Mouse (Mus musculus) mesoderm, embryonic 11.5 days (tissue): Measurements from ENCODE around the gene Ralbp1.

ENCODE experiments used
- DNase-seq: peaks from one replicate; pipeline ENCODE4 v3.0.0-alpha.2; 2012; ENCODE audit warnings: low read depth, low spot score

Gene Ralbp1

DNA sequence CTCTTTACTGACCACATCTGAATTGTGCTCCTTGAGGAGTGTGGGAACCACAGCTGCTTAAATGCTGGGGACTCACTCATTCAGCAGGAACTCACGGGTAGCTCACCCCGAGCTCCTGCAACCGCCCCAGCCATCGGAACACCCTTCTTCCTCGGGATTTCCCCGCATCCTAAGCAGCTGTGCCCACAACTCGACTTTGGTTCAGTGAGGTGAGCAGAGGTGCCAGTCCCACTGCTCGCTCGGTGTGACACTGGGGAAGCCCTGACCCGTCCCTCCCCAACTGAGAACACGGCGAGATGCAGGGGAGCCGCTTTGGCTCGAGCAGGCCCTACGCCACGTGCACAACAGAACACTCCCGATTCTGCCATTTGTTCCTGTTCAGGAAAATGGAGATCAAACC, 35.1 kb downstream of the Ralbp1 start:
- no peak for DNase-seq

DNA sequence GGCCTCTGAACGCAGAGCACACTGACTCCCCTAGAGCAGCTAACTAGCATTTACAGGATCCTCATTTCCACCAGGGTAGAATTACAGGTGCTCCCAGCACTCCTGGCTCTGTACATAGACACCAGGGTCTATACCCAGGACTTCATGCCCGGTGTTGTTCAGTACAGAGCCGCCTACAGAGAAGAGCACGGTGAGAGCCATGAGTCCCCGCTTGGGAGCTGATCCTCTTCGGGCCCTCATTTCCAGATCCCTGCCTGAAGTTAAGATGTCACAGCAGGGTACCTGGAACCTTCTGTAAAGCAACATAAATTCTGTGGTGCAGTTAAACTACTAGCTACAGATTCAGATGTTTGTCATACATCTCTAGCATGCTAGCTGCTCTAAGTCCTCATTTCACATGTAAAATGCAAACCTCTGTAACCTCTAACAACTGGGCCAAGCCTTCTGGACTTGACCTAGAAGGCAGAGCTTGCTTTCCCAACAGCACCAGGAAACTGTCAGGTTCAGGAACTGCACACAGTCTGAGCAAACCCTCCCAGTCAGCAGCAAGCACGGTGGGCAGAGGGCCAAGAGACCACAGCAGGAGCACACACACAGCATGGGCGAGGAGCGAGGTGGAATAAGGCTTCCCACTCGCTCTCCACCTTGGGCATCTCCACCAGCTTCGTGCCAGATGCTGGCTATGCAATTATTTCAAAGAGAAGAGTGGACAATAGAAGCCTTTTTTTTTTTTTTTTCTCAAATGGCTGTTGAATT, 37.7 kb downstream of the Ralbp1 start:
- no peak for DNase-seq

DNA sequence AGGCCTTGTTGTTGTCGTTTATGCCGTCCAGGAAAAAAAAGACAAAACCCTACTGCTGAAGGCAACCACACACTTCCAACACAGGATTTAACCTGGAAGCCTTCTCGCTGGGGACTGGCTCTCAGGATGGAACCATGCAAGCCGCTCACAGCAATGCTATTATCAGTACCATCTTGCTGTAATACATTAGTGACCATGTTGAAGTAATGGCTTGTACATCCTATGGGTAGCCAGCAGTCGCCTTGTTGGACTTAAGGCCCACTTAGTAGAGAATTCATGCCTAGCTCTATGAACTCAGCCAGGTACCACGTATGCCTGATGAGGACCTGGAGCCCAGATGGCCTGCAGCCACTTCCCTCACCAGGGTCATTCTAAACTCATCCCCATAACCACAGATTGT, 40.2 kb downstream of the Ralbp1 start:
- no peak for DNase-seq

DNA sequence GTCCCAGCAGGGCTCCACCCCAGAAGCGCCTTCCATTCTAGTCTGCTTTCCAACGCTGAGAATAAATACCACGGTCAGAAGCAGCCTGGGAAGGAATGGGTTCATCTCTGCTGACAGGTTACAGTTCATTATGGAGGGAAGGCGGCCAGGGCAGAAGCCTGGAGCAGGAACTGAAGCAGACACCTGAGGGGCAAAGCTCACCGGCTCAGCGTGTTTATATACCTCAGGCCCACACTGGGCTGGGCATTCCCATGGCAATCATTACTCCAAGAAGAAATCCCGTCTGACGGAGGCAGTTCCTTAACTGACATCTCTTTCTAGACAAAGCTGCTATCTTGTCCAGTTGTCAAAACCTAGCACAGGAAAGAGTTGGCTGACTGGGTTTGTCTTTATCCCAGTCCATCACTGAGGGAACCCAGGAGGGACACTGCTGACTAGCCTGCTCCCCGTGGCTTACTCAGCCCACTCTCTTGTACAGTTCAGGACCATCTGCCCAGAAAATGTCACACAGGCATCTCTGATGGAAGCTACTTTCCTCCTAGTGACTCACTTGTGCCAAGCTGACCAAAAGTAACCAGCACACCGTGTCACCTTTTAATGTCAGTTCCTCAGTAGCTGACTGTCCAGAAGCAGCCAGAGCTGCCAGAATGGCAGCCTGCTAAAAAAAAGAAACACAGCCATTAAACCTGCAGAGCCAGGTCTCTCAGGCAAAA, 42.8 kb downstream of the Ralbp1 start:
- no peak for DNase-seq

DNA sequence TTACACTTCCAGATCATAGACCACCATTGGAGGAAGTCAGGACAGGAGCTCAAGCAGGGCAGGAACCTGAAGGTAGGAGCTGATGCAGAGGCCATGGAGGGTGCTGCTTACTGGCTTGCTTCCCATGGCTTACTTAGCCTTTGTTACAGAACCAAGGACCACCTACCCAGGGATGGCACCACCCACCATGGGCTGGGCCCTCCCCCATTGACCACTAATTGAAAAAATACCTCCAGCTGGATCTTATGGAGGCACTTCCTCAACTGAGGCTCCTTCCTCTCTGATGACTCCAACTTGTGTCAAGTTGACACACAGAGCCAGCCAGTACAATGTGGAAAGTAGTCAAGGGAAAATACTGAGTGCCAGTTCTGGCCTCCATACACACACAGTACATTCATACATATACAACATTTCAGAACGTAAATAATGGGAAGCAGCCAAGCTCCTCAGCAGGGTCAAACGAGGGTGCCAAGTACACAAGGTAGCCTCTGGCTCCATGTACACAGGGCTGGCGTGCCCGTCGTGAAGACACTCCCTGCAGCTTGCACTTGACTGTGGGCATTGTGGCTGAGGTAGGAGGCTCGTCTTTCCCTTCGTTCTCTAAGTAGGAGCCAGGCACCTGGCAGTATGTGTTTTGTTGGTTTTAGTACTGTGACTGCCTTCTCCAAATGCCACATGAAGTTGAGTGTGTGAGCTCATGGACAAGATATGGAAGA, 45.9 kb downstream of the Ralbp1 start:
- DNase-seq = no peak

DNA sequence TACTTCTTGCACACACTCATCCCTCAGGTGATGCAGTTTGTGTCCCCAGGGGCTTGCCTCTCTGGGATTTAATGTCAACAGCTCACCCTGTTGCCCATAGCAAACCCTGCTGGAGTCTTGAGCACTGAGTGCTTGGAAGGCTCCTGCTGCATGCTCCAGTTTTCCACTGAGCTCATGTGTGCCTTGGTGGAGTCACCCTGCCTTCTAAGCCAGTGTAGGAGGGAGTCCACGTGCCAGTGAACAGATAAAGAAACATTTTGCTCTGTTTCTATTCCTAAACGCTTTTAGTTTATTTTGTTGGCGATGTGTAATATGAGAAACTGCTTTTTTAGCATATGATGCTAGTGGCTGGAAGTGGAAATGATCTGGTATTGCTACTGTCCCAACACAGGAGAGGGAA, 48.9 kb downstream of the Ralbp1 start:
- no peak for DNase-seq

DNA sequence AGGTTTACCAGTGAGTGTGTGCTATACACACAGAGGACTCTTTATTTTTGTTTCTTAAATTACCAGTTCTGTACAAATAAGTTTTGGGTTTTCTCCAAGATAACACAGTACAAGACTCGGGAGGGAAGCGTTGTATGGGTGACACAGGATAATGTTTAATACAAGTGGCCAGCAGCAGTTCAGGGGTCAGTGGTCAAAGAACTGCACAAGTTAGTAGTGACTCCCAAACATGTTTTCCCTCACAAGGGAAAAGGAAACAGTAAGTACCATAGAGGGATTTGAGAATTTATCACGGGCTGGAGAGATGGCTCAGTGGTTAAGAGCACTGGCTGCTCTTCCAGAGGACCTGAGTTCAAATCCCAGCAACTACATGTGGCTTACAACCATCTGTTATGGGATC, 51.7 kb downstream of the Ralbp1 start:
- DNase-seq = no peak

DNA sequence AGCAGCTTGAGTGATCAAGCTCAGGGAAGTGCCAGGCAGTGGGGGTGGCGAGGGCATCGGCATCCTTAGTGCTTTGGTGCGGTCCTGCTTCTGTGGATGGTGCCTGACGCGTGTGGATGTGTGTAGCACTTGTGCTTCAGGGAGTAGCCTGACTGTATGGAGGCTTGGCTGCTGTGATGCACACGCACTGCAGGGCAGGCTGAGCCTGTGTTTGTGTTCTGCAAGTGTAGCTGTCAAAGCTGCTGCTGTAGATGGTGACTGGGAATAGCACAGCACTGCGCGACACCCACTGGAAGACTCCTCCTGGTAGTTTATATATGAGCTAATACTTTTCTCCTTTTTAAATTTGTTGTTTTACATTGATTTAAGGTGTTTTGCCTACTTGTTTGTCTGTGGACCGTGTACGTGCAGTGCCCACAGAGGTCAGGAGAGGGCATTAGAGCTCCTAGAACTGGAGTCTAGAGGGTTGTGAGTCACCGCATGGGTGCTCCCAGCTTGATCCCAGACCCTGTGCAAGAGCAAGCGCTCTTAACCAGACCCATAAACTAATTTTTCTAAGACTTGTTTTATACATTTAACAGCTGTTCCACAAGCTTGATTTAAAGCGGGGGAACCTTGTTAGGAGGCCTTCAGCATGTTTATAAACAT, 55.3 kb downstream of the Ralbp1 start:
- no peak for DNase-seq

DNA sequence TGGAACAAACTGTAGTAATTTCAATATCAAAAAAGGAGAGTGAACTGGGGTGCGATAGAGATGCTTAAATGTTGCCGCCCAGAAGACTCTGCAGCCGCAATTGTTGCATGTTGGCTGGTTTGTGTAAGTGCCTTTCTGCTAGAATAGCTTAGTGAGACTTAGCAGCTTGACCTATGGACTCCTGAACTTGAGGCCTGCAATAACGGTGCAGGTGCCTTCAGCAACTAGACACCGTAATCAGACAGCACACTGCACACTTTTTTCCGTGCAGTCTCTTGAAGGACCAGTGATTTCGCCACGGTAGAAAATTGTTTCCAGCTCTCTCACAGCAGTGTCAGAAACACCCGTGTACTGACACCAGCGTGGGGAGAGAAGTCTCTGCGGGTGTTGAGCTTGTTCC, 56.6 kb downstream of the Ralbp1 start:
- DNase-seq = no peak

DNA sequence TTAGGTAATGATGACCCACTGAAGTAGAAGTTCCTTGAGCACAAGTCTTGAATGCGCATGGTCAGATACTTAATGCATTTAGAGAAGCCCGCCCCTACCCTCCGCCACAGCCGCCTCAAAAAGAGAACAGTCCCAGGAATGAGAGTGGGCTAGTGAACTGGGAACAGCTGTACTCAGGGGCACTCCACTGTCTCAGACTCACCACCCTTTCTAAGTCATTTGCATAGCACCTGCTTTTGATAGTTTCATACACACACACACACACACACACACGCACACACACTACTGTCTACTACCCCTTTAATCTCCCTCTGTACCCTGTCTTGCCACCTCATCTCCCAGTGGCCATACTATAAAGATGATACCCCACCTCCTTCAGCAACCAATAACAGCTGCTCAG, 57.7 kb downstream of the Ralbp1 start:
- DNase-seq = no peak

DNA sequence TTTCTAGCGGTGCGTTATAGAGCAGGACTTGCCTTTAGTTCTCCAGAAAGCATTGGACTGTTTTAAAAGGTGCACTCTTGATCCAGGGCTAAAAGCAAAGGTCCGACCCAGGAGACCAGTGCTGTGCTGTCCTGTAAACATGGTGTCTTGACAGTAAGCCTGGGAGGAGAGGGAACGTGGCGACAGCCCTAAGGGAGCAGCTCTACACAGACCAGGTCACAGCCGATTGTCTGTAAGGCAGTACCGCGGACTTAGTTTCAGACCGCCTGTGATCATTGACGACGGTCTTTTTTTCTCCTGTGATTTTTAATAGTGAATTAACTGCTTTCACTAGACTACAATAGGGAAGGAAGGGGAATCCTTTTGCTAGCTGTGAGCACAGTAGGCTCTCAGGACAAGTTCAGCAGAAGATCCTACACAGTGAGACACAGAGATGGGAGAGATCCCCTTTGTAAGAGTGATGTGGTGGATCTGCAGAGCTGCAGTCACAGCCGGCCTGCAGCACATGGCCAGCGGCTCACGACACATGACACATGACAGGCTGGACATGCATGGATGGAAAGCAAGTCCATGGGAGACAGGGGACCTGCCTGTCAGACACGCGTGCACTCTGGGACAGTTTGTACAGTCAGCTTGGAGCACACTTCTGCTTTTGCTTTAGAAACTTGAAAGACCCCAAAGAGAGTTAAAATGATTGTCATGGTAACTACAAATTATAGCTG, 58.3 kb downstream of the Ralbp1 start:
- no peak for DNase-seq

DNA sequence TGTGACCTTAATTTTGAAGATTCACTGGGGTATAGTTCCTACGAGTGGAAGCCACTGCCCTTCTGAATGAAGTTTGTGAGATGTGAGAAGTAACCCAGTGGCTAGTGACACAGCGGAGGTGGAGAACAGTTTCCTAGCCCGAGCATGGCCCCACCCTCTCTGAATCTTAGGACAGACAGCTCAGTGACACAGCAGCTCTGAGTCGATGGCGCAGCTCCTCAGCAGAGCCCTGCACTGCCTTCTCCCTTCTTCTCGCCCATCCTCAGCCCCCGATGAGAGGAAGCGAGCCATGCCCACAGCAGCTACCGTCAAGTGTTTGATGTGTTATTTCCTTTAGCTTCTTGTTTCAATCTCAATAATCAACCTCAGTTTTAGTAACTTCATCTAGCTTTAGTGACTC, 59.3 kb downstream of the Ralbp1 start:
- DNase-seq = no peak

DNA sequence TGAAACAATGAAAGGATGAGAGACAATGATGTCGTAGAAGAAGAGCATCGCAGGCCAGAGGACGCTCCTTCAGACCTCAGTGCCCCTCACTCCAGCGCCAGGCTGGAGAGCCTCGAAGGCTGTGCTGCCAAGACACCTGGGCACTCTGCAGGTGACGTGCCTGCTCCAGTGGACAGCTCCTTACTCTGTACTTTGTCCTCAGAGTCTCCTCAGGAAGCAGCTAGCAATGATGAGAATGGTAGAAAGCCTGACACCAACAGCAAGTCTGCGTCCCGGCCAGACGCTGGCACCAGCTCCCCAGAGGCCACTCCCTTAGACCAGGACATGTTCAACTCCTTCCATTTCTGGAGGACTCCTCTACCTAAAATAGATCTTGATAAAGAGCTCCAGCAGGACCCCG, 61.4 kb downstream of the Ralbp1 start:
- DNase-seq = no peak

DNA sequence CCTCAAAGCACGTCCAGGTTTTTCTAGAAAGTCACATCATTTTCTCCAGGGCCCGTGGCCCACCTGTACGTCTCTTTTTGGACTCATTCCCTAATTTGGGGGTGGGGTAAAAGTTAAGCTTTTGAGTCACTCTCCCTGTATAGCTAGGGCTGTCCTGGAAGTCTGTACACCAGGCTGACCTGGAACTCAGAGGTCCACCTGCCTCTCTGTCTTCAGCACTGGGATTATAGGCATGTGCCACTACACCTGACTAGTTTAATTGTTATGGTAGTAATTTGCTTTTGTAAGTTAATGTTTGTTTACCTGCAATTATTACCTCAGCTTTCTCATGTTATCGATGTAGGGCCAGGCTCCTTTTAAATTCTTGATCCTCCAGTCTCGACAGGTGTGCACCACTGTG, 63.2 kb downstream of the Ralbp1 start:
- DNase-seq = no peak

DNA sequence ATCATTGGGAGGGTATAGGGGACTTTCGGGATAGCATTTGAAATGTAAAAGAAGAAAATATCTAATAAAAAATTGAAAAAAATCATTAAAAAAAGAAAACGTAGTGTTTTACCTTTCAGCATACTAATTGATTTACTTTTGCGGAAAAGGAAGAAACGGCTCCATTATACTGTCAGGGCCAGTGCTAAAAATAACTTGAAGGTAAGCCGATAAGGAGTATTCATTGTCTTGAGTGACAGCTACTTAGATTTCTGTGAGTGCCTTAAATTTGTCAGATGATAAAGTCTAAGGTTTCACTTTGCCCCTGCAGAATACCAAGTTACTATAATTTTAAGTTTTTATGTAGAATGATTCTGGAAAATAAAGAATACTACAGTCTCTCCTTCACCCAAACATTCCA, 65.4 kb downstream of the Ralbp1 start:
- no peak for DNase-seq

DNA sequence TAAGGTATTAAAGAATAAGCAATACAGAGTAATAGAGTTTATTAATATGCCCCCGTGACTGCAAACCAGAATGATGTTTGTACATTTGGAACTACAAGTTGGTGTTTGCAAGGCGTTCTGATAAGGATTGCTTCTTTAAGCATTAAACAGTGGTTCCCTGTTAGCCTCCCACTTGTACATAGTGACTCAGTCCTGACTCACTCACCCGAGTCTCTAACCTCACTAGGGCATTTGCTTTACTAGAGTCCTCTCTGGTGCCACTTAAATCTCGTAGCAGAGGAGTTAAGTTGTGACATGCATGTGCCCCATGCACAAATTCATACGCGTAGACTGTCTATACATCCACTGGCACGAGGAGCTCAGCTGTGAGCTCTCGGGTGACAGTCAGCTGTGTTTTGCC, 71.8 kb downstream of the Ralbp1 start:
- no peak for DNase-seq

DNA sequence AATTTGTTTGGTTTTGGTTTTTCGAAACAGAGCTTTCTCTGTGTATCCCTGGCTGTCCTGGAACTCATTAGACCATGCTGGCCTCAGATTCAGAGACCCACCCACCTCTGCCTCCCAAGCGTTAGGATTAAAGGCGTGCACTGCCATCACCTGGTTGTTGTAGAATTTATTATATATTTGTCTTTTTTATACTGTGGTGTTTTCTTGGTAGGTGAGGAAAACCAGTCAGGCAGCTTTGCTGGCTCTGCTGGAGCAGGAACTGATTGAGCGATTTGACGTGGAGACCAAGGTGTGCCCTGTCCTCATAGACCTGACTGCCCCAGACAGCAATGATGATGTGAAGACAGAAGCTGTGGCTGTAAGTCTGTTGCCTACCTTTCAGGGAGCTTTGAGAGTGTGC, 74.6 kb downstream of the Ralbp1 start:
- no peak for DNase-seq

DNA sequence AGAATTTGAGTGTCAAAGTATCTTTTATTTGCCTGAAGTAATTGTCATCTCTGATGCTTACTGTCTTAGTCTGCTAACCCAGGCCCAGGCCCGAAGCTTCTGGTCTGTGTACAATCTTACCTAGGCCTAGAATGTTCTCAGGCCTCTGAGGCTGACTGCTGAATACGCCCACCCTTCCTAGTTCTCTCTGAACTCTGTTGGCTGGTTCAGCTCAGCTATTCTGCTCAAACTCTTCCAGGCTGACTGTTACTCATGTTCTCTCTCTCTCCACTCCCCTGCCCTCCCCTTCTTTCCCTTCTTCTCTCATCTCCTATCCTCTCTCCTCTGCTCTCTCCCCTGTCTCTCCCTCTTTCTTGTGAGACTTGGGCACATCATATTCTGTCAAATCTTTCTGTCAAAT, 79.2 kb downstream of the Ralbp1 start:
- DNase-seq = no peak

DNA sequence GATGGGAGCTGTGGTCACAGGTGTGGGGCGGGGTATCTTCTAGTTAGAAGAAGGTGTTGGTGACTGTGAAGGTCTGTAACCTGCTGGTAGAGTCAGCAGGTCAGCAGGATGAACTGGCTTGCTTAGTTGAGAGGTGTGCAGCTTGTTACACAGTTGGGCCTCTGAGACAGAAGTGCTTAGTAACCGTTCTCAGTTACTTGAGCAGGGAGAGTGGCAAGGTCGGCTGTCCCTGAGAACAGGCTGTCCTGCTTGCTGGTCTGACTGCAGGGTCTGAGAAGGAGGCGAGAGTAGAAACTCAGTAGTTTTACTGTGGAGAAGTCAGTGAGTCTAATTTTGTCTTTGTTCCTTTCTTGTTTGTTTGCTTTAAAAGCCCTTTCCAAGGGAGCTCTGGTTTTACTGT, 79.6 kb downstream of the Ralbp1 start:
- DNase-seq = no peak

DNA sequence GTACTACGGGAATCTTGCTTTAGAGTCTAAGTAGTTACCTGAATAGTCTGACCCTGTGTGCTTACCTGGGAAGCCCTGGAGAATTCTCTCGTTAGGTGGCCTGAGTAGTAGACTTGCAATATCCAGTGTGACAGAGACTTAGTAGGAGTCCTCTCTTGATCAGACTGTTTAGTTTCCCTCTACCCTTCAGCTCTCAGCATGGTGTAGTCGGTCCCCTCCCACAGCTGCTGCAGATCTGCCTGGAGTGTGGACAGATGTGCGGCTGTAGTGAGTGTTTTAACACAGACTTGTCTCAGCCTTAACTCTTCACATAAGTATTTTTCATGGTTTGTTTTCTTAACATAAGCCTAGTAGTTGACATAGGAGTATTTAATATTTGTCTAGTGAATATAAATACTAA, 83.6 kb downstream of the Ralbp1 start:
- DNase-seq = no peak

DNA sequence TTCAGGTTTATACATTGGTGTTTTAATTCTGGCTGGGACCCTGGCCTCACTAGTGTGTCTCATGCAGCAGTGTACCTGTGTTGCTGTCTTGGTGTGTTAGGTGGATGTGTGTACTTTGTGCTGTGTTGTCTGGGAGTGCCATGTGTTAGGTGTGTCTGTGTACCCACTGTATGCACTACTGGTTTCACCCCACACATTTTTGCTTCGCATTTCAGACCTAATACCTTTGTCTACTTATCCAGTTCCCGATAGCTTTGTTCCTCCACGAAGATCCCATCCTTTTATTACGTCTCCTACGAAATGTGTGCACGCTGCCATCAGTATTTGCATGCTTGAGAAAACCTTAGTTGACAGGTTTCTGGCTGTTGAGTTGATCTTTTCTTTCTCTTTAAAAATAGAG, 85.1 kb downstream of the Ralbp1 start:
- no peak for DNase-seq

DNA sequence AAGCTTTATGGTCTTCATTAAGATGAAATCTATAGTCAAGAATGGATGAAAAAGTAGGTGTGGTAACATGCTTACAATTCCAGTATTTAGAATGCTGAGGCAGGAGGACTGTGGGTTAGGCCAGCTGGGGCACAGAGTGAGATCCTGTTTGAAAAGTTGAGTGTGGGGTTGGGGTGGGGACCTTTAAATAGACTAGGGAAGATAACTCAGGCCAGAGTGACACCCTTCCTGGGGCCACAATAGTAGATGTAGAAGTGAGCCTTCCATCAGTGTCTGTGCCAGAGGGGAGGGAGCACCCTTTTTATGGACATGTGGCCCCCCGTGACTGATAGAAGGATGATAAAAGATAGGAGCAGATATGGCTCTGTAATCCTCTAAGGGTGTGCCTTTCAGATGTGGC, 86.2 kb downstream of the Ralbp1 start:
- no peak for DNase-seq
